Mouse (Mus musculus) stomach, embryonic 14.5 days (tissue): ENCODE measurements around the gene Traf7. TPM values are rescaled to one million over a fixed set of nuclear protein-coding genes. Genes with fewer than 3 reads are reported as not detected.
A peak's percentile ranks its signal among the peaks of the same experiment; 100 is the strongest.

Source experiments
- ATAC-seq: fragments of 200-750 bp; cut with Nextera tagmentation; 2 replicates; pipeline ENCODE4 v1.8.0; 2017; ENCODE audit warnings: low read depth, moderate TSS enrichment; ENCODE audit not compliant: insufficient number of reproducible peaks, insufficient read depth, low FRiP score
- H3K27ac ChIP-seq: fragments of 300-500 bp; sonication (generic); 2 replicates; pipeline ENCODE4 v1.5.1; 2014; ENCODE audit warnings: mild to moderate bottlenecking, low read length, moderate library complexity, mixed read lengths
- H3K27me3 ChIP-seq: fragments of 300-500 bp; sonication (generic); 2 replicates; pipeline ENCODE4 v1.6.1; 2014; ENCODE audit warnings: low read length, control low read depth, mixed read lengths; ENCODE audit not compliant: control insufficient read depth, insufficient read depth
- H3K36me3 ChIP-seq: fragments of 300-500 bp; sonication (generic); 2 replicates; pipeline ENCODE4 v1.6.1; 2014; ENCODE audit warnings: mild to moderate bottlenecking, control low read depth, low read length, moderate library complexity, mixed read lengths; ENCODE audit not compliant: control insufficient read depth, insufficient read depth
- H3K4me1 ChIP-seq: fragments of 300-500 bp; sonication (generic); 2 replicates; pipeline ENCODE4 v1.6.1; 2014; ENCODE audit warnings: low read length, control low read depth, mixed read lengths; ENCODE audit not compliant: control insufficient read depth, insufficient read depth
- H3K4me2 ChIP-seq: fragments of 300-500 bp; sonication (generic); replicated peaks from 2 replicates; pipeline ENCODE4 v1.6.1; 2014; ENCODE audit warnings: low read depth, low read length, control low read depth
- H3K4me3 ChIP-seq: fragments of 300-500 bp; sonication (generic); 2 replicates; pipeline ENCODE4 v1.5.1; 2014; ENCODE audit warnings: low read depth, low read length, control low read depth
- H3K9ac ChIP-seq: fragments of 300-500 bp; sonication (generic); replicated peaks from 2 replicates; pipeline ENCODE4 v1.6.1; 2014; ENCODE audit warnings: low read depth, mild to moderate bottlenecking, control low read depth, low read length, moderate library complexity, mixed read lengths
- H3K9me3 ChIP-seq: fragments of 300-500 bp; sonication (generic); 2 replicates; pipeline ENCODE4 v1.6.1; 2016; ENCODE audit warnings: low read depth, low read length, control low read depth; ENCODE audit not compliant: control insufficient read depth
- WGBS: fragments of 180-500 bp; shearing (Covaris S2); extraction: QIAGEN DNeasy Blood & Tissue Kit; methylation state at CpG from one replicate; pipeline ENCODE4 v1.1.7; 2014; 5-methylcytosine and 5-hydroxymethylcytosine counted together
- polyA plus RNA-seq: library from polyadenylated mRNA; unstranded; fragments of >200 nt; fragmentation: Nextera tagmentation; extraction: Ambion mirVana; gene quantifications from 2 replicates; pipeline ENCODE4 v1.2.1, GENCODE M21; 2014

The Traf7 gene
- polyA plus RNA-seq, 1 experiment from 2014 or later = 87.6 TPM

- Histone ChIP-seq H3K36me3 (peaks cover 8% of the 10 kb centered on the region), H3K27me3 (no peaks in the 10 kb centered on the region), H3K4me1 (peaks cover 19% of the 10 kb centered on the region), H3K9ac (no peak overlapping the region), H3K4me3 (no peak overlapping the region), H3K9me3 (no peaks in the 10 kb centered on the region), H3K4me2 (no peak overlapping the region), H3K27ac (no peak overlapping the region)
- WGBS = 87% methylated on average over 5 of the region's 5 CpGs
- no peak for ATAC-seq
Observed at GRCm38 (mm10) chr17:24563638-24564037, 35.9 kb upstream of the Traf7 start.

GRCm38 (mm10) chr17:24561592-24561991, 33.9 kb upstream of the Traf7 start:
- Histone ChIP-seq H3K9me3 (no peaks in the 10 kb centered on the region), H3K36me3 (peaks cover 3% of the 10 kb centered on the region), H3K4me1 (peaks cover 25% of the 10 kb centered on the region), H3K27ac (no peak overlapping the region), H3K4me3 (no peak overlapping the region), H3K4me2 (no peak overlapping the region), H3K27me3 (no peaks in the 10 kb centered on the region), H3K9ac (no peak overlapping the region)
- ATAC-seq = no peak
- WGBS = 91% methylated on average over 2 of the region's 2 CpGs

DNA sequence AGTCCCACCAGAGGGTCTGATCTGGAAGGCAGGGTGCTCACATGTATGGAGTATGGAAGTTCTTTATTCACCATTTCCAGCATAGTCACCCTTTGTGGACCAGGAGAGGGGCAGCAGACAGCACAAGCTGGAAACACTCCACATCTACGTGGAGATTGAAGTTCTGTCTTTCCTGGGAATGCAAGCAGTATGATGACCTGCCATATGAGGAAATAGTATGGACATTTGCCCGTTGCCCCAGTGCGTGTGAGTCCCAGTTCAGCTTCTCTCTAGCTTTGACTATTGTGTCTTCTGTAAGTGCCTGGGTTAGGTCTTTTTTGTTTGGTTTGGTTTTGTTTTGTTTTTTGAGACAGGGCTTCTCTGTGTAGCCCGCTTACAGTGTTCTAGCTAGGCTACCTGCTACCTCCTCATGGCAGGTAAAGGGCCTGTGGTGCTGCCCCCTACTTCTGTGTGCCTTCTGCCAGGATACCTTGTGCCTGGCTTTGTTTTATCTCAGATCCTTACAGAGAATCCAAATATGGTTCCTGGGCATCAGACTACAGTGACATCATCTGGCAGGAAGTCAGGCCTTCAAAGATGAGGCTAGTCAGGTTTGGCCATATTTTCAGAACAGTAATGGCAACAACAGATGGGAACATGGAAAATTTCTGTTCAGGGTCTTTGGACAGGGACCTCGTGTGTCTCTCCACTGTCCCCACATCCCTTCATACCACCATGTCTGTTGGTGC, 32.7 kb upstream of the Traf7 start:
- no peak overlapping the region for H3K27ac ChIP-seq
- no peak overlapping the region for H3K4me3 ChIP-seq
- no peaks in the 10 kb centered on the region; the same call in none of the 2 replicates for H3K36me3 ChIP-seq
- WGBS = 81% methylated on average over 5 of the region's 5 CpGs
- H3K4me1 ChIP-seq = peaks cover 23% of the 10 kb centered on the region
- no peaks in the 10 kb centered on the region for H3K27me3 ChIP-seq
- ATAC-seq = no peak
- no peak overlapping the region for H3K4me2 ChIP-seq
- H3K9ac ChIP-seq = no peak overlapping the region
- no peaks in the 10 kb centered on the region for H3K9me3 ChIP-seq

DNA sequence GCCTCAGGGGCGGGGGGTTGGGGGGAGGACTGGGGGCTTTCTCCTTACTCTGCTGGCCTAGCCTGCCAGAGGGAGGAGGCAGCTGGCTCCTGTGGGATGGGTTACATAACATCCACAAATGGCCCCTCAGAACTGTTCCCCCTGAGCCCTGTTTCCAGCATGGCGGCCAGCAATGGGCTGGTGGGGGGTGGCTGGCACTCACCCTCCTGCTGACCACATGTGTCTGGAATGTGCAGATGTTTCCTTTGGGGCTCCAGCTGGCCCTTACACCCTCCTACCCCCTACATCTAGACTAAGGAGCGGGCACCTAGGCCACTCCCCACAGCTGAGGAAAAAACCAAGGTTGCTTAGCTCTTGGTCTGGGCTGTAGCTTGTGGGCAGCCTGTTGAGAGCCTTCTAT, 31.4 kb upstream of the Traf7 start:
- Histone ChIP-seq H3K9me3 (no peaks in the 10 kb centered on the region), H3K4me3 (no peak overlapping the region), H3K4me2 (peak overlapping the region; percentile 1; the same call in 1 of the 2 replicates), H3K27me3 (no peaks in the 10 kb centered on the region), H3K36me3 (no peaks in the 10 kb centered on the region; the same call in 1 of the 2 replicates), H3K4me1 (peaks cover 23% of the 10 kb centered on the region), H3K27ac (peak overlapping the region; percentile 93), H3K9ac (no peak overlapping the region)
- 54% methylated on average over 3 of the region's 3 CpGs for WGBS
- peak; percentile 39; the same call in 1 of the 2 replicates for ATAC-seq

- Histone ChIP-seq H3K4me1 (peaks cover 23% of the 10 kb centered on the region), H3K4me2 (peak overlapping the region; percentile 1; the same call in 1 of the 2 replicates), H3K9me3 (no peaks in the 10 kb centered on the region), H3K4me3 (no peak overlapping the region), H3K27me3 (no peaks in the 10 kb centered on the region), H3K27ac (peak overlapping the region; percentile 93), H3K36me3 (no peaks in the 10 kb centered on the region; the same call in 1 of the 2 replicates), H3K9ac (no peak overlapping the region)
- peak; percentile 58; the same call in 1 of the 2 replicates for ATAC-seq
- WGBS = 41% methylated on average over 4 of the region's 4 CpGs
Observed at GRCm38 (mm10) chr17:24558600-24559099, 30.9 kb upstream of the Traf7 start.

- Histone ChIP-seq H3K4me3 (no peak overlapping the region), H3K9me3 (no peaks in the 10 kb centered on the region), H3K27me3 (no peaks in the 10 kb centered on the region), H3K4me2 (no peak overlapping the region), H3K27ac (no peak overlapping the region), H3K4me1 (peaks cover 27% of the 10 kb centered on the region), H3K9ac (no peak overlapping the region), H3K36me3 (no peaks in the 10 kb centered on the region)
- no peak for ATAC-seq
- 71% methylated on average over 7 of the region's 7 CpGs for WGBS
Observed at GRCm38 (mm10) chr17:24557091-24557490, 29.4 kb upstream of the Traf7 start.

- peak overlapping the region; percentile 70 for H3K4me2 ChIP-seq
- H3K27me3 ChIP-seq = no peaks in the 10 kb centered on the region
- peak overlapping the region; percentile 96; the same call in 1 of the 2 replicates for H3K27ac ChIP-seq
- WGBS = 47% methylated on average over 3 of the region's 3 CpGs
- H3K9me3 ChIP-seq = no peaks in the 10 kb centered on the region
- no peak for ATAC-seq
- H3K4me3 ChIP-seq = peak overlapping the region; percentile 90
- H3K9ac ChIP-seq = peak overlapping the region; percentile 93
- H3K36me3 ChIP-seq = no peaks in the 10 kb centered on the region
- H3K4me1 ChIP-seq = peaks cover 22% of the 10 kb centered on the region; the same call in 1 of the 2 replicates
Observed at GRCm38 (mm10) chr17:24551050-24551444, 23.3 kb upstream of the Traf7 start.

- Histone ChIP-seq H3K4me2 (peak overlapping the region; percentile 70), H3K9ac (peak overlapping the region; percentile 93), H3K4me3 (peak overlapping the region; percentile 90), H3K36me3 (no peaks in the 10 kb centered on the region), H3K27me3 (no peaks in the 10 kb centered on the region), H3K4me1 (peaks cover 22% of the 10 kb centered on the region; the same call in 1 of the 2 replicates), H3K27ac (peak overlapping the region; percentile 96), H3K9me3 (no peaks in the 10 kb centered on the region)
- ATAC-seq = peak; percentile 68
- under 1% methylated on average over 44 of the region's 44 CpGs for WGBS
Observed at GRCm38 (mm10) chr17:24550416-24551049, 22.8 kb upstream of the Traf7 start.
